Mouse (Mus musculus) layer of hippocampus, adult 18-20 months (tissue): ENCODE measurements at regions not wholly inside any gene's neighbourhood (a gene's known extent, or its start where the extent isn't known, plus 50 kb on each side); places are given as distances from the start of the nearest gene placed in this dataset.
A peak's percentile ranks its signal among the peaks of the same experiment; 100 is the strongest.
"Not testable (repeated sequence)": the region's sequence is repeated elsewhere in the genome, so short reads cannot be mapped to it uniquely, and the experiment has no call there.

ENCODE experiments used
- DNase-seq, 2 experiments: peaks; one replicate each; pipeline ENCODE4 v3.0.0; 2022; ENCODE audit warnings: low spot score in 2 of 2

- no peak for DNase-seq
Observed at GRCm38 (mm10) chr14:17058438-17058837, 239.5 kb upstream of the Rarb start.

DNA sequence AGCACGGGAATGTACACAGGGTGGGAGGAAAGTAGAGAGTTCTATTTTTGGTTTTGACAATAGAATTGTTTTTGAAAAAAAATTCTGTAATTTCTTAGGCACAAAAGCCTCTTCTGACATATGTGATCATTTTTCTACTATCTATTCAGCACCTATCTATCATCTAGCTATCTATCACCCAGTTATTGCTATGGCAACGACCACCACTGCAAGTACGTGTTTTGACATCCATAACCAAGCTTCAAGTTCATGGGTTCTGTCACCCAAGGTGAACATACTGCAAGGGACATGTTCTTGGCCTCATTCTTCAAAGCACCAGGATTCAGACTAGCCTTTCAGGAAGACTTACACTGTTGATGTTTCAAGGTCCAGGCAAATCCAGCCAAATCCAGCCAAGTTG, 238.4 kb upstream of the Rarb start:
- DNase-seq = no peak

DNA sequence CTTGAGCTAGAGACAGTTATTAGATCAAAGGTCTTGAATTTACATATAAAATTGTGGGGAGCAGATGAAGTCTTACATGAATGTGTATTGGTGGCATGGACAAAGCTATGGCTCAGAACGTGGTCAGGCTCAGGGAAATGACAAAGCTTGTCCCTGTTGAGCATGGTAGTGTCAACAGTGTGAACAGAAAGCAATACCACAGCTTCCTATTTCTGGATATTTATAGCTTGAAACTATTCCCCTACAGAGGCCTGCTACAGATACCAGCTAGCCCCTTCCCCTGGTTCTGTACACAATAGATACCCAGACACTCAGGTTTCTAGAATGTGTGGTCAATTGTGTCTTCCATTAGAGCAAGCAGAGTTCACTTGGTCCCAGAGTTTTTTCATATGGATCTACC, 236.8 kb upstream of the Rarb start:
- no peak for DNase-seq

- DNase-seq = no peak
Observed at GRCm38 (mm10) chr14:17054381-17054780, 235.4 kb upstream of the Rarb start.

DNA sequence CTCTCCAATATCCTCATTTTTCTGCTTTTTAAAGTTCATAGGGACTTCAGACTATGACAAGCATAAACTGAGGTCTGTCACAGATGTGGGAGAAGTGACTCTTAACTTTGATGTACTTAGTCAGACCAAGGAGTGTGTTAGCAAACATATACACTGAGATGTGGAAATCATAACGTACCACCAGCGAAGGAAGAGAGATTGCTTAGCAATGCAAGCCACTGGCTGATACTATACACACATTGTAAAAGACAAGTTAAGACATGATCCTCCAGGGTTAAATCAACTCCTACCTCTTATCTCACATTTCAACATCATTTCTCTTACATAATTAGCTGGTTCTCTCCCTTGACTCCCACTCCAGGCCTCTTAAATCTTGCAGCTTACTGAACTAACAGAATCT, 227.9 kb upstream of the Rarb start:
- DNase-seq = no peak

DNA sequence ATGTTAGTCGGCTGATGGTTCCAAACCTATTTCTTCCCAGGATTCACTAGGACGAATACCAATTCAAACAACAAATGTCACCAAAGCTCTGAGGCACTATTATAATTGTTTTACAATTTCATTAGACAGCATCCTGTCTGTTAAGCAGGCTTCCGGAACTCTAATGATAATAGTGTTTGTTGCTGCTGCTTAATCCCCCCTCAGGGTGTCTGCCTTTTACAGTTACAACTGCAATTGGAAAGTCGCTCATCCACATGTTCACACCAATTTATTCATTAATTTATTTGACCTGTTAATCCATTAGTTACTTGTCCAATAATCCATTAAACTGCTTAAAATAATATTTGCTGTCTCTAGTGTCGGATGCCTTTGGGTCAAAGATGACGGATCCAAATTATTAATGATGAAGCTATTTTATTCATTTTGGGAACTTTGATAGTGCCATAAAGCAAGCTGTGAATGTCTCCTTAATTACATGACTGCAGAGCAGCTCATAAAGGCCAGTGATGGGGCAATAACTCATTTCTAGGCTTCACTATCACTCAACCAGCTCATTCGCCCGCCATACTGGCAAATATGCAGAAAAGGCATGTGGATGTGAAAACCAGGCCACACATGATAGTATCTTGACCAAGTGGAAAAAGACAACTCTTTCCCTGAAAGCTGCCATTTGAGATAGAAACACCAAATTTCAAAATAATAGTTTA, 226.6 kb upstream of the Rarb start:
- DNase-seq = no peak

GRCm38 (mm10) chr14:17020603-17021356, 201.8 kb upstream of the Rarb start:
- no peak for DNase-seq

DNA sequence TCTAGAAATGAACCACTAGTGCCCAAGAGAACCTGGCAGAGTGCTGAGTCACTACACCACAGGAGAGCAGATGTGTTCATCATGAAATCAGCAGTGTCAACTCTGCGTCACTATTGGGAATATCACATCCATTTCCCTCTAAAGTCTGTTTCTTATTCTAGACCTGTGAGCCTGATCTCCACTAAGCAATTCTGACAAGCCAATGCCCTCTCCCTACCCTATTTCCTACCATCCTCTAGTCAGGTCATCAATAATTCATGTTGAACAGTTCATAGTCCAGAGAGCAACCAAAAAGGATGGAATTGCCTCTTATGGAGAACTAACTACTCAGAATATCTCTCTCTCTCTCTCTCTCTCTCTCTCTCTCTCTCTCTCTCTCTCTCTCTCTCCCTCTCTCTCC, 194.0 kb upstream of the Rarb start:
- no peak for DNase-seq

GRCm38 (mm10) chr14:17012200-17012599, 193.2 kb upstream of the Rarb start:
- no peak for DNase-seq

GRCm38 (mm10) chr14:17005194-17006018, 186.4 kb upstream of the Rarb start:
- DNase-seq = peak in 1 of 2 experiments; percentile 2

GRCm38 (mm10) chr14:17004714-17005113, 185.8 kb upstream of the Rarb start:
- no peak for DNase-seq

DNA sequence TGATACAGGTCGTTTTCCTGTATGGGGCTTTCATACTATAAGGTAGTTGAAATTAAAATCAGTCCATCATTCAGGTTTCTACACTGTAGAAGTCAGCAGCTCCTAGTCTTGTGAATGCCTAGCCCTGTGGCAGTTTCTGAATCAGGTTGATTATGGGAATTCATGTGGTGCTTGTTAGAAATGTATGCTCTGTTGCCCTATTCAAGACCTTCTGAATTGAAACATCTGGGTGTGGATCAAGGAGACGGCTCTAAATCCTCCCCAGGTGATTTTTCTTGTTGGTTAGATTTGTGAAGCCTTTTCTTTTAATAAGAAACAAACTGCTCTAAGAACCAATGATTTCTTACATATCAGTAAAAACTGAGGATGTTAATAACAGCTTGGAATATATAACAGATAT, 177.8 kb upstream of the Rarb start:
- DNase-seq = no peak

- DNase-seq = not testable (repeated sequence)
Observed at GRCm38 (mm10) chr14:16970911-16971310, 152.0 kb upstream of the Rarb start.

DNA sequence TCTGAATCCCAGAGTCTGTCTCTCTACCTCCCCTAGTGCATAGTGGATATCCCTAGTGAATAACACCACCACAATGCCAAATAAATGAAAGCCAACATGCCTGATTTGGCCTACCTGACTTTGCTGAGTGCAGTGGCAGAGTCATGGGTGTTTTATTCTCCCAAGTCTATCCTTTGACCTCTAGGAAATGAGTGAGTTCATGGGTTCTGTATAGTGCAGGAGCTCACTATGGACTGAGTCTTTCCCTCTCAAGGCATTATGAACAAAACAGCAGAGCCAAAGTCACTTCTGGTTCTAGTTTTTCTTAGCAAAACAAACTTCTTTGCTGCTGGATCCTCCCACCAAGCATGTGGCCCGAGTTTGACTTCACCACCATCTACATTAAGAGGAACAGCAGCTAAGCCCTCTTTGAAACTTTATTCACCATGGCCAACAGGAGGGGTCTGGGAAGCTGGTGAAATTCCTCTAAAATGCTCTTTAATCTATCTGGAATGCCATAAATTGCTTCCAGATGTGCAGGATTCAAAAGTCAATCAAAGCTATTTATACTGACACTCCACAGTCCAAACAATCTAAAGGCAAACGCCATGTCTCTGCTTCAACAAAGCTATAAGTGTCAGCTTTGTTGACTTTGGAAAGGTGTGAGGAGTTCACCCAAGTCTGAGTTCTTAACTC, 145.9 kb upstream of the Rarb start:
- no peak for DNase-seq

DNA sequence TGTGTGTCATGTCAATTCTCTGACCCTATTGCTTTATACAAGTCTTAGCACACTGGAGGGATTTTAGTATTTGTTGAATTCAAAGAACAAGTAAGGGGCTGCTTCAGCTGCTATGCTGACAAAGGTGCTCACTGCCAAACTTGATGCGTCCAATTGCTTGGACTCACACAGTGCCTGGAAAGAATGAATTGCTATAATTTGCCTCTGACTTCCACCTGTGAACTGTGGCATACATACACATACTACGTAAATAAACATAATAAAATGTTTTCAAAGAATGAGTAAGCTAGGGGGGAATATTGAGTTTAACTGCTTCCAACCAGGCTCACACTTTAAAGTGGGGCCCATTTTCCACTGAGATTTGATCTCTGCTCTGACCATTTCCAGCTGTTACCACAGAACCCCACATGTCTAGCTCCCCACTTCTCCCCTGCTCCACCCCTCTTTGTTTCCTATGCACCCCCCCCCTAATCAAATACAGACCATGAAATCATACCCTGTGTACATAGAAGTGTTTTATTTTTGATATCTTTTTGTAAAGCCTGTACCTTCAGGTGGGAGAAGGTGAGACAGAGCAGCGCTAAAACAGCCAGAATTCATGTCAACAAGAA, 143.4 kb upstream of the Rarb start:
- DNase-seq = no peak

GRCm38 (mm10) chr14:16957802-16958201, 138.8 kb upstream of the Rarb start:
- no peak for DNase-seq

- DNase-seq = no peak
Observed at GRCm38 (mm10) chr14:16954511-16955443, 135.8 kb upstream of the Rarb start.

DNA sequence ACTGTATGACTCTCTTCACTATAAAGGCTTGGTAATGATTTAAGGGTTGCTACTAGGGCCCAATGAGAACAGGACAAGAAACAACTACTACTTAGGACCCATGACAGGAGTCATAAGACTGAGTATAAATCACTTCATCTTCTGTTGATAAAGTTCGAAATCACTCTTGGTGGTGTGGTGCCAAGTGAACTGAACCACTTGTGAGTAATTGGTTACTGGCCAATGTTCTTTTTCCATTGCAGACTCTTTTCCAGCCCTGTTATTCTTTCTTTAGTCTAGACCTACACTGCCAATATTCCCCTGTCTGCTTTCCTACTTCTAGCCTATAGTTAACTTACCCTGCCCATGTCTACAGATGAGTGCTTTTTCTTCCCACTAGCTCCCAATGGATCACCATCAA, 129.8 kb upstream of the Rarb start:
- DNase-seq = no peak

- DNase-seq = no peak
Observed at GRCm38 (mm10) chr14:16944441-16944840, 125.5 kb upstream of the Rarb start.

DNA sequence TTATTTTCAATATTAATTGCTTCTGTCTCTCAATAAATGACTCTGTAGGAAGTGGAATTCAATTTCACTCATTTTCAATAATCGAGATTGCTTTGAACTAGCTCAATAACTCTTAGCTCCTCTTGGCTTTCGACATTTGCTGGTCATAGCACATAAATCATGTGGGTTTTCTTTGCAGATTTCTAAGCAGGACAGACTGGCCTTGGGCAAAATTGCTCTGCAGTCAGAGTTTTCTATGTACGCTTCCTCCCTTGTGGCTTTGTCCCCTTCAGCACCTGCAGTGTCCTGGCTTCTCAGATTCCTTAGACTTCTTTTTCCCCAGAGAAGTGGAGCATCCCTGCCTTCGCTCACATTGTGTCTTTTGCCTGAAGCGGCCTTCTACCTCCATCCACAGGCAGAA, 124.6 kb upstream of the Rarb start:
- DNase-seq = no peak
